In genomic region chr5:34635665-34636192, GRCm38 (mm10) we compare ENCODE assay signal across 8 mouse cellular contexts. TPM values are rescaled to one million over a fixed set of nuclear protein-coding genes. Genes with fewer than 3 reads are reported as not detected.
A peak's percentile ranks its signal among the peaks of the same experiment; 100 is the strongest.
DNase-seq lines count a peak whose midpoint lies in the region; ATAC-seq lines count a peak whose summit lies in the region.

No protein-coding gene starts in this region.

- H3K9me3 ChIP-seq in megakaryocyte, embryonic 14.5 days: no peaks in the 10 kb centered on the region
- H3K9me3 ChIP-seq in hindbrain, embryonic 10.5 days: no peaks in the 10 kb centered on the region
- no peaks in the 10 kb centered on the region for H3K9me3 ChIP-seq in midbrain, embryonic 11.5 days (ENCODE audit: control insufficient read depth, low read length)

- 64% methylated on average over 10 of the region's 10 CpGs for WGBS in hindbrain, embryonic 10.5 days
- 63% methylated on average over 10 of the region's 10 CpGs for WGBS in midbrain, embryonic 11.5 days

- DNase-seq in cerebellum, postnatal 14 days: peak; percentile 27 to 43
- DNase-seq in hindbrain, embryonic 10.5 days (ENCODE audit: low spot score): no peak
- peak; percentile 89 for DNase-seq in midbrain, embryonic 11.5 days (ENCODE audit: low spot score, missing footprints)
- DNase-seq in urinary bladder, postnatal 4 days (ENCODE audit: low spot score in 2 of 2): no peak
- DNase-seq in lung, adult 18-20 months: no peak
- DNase-seq in urinary bladder, postnatal 25 days (ENCODE audit: low spot score): no peak

- peak overlapping the region; percentile 90 for H3K4me2 ChIP-seq in midbrain, embryonic 11.5 days

- no peak overlapping the region for H3K9ac ChIP-seq in midbrain, embryonic 11.5 days (ENCODE audit: low read length)

- H3K27me3 ChIP-seq in megakaryocyte, embryonic 14.5 days (replicated peaks): no peaks in the 10 kb centered on the region
- no peaks in the 10 kb centered on the region for H3K27me3 ChIP-seq in hindbrain, embryonic 10.5 days (ENCODE audit: insufficient read depth, poor library complexity, severe bottlenecking)
- H3K27me3 ChIP-seq in midbrain, embryonic 11.5 days (ENCODE audit: control insufficient read depth, insufficient read depth, low read length): no peaks in the 10 kb centered on the region

- H3K36me3 ChIP-seq in megakaryocyte, embryonic 14.5 days (replicated peaks; ENCODE audit: low read length): peaks cover 83% of the 10 kb centered on the region
- H3K36me3 ChIP-seq in hindbrain, embryonic 10.5 days: peaks cover 85% of the 10 kb centered on the region
- peaks cover 17% of the 10 kb centered on the region for H3K36me3 ChIP-seq in midbrain, embryonic 11.5 days (ENCODE audit: control insufficient read depth, insufficient read depth, low read length)

- peak overlapping the region; percentile 88 for H3K27ac ChIP-seq in hindbrain, embryonic 10.5 days
- no peak overlapping the region for H3K27ac ChIP-seq in midbrain, embryonic 11.5 days (ENCODE audit: low read depth, low read length)

- peaks cover 53% of the 10 kb centered on the region for H3K4me1 ChIP-seq in megakaryocyte, embryonic 14.5 days
- peaks cover 44% of the 10 kb centered on the region for H3K4me1 ChIP-seq in hindbrain, embryonic 10.5 days (replicated peaks)
- H3K4me1 ChIP-seq in midbrain, embryonic 11.5 days (ENCODE audit: control insufficient read depth, insufficient read depth, low read length): peaks cover 11% of the 10 kb centered on the region

- peak overlapping the region; percentile 97 for H3K4me3 ChIP-seq in megakaryocyte, embryonic 14.5 days (replicated peaks)
- H3K4me3 ChIP-seq in hindbrain, embryonic 10.5 days: peak overlapping the region; percentile 67
- H3K4me3 ChIP-seq in midbrain, embryonic 11.5 days (ENCODE audit: low read depth, low read length): peak overlapping the region; percentile 49

- no peak for ATAC-seq in megakaryocyte, adult 5-6 weeks (ENCODE audit: poor library complexity, severe bottlenecking)
- ATAC-seq in midbrain, embryonic 11.5 days (ENCODE audit: low FRiP score): no peak

RNA-seq across cellular contexts. Expression of gene Mfsd10, which starts 1.3 kb away (rescaled TPM):
- polyA plus RNA-seq in megakaryocyte, embryonic 14.5 days (2012; ENCODE audit: insufficient read depth, low replicate concordance): 199 and 972 TPM in 2 replicates
- total RNA-seq in megakaryocyte, adult 5-6 weeks (2015): 66.9 and 125 TPM in 2 replicates
- total RNA-seq in megakaryocyte, adult 5-6 weeks (2017): 70.1 and 85.8 TPM in 2 replicates
- polyA plus RNA-seq in hindbrain, embryonic 10.5 days (2016; fragmentation: Nextera tagmentation; extraction: Ambion mirVana): 86.8 and 92.9 TPM in 2 replicates
- polyA plus RNA-seq in midbrain, embryonic 11.5 days (2014; fragmentation: Nextera tagmentation; extraction: Ambion mirVana): 61.6 and 65.4 TPM in 2 replicates

RNA-seq across cellular contexts. Expression of gene Nop14, which starts 24.2 kb away (rescaled TPM):
- 2.9 and 14.1 TPM in 2 replicates for polyA plus RNA-seq in megakaryocyte, embryonic 14.5 days (2012; ENCODE audit: insufficient read depth, low replicate concordance)
- total RNA-seq in megakaryocyte, adult 5-6 weeks (2015): 9.4 and 10.1 TPM in 2 replicates
- total RNA-seq in megakaryocyte, adult 5-6 weeks (2017): 15.6 and 19.2 TPM in 2 replicates
- 19.7 and 27.4 TPM in 2 replicates for polyA plus RNA-seq in hindbrain, embryonic 10.5 days (2016; fragmentation: Nextera tagmentation; extraction: Ambion mirVana)
- polyA plus RNA-seq in midbrain, embryonic 11.5 days (2014; fragmentation: Nextera tagmentation; extraction: Ambion mirVana): 34.9 and 35.5 TPM in 2 replicates

RNA-seq across cellular contexts. Expression of gene Grk4, which starts 24.4 kb away (rescaled TPM):
- polyA plus RNA-seq in megakaryocyte, embryonic 14.5 days (2012; ENCODE audit: insufficient read depth, low replicate concordance): not detected in 2 replicates
- total RNA-seq in megakaryocyte, adult 5-6 weeks (2015): 1.6 and 2.5 TPM in 2 replicates
- 3.3 and 3.9 TPM in 2 replicates for total RNA-seq in megakaryocyte, adult 5-6 weeks (2017)
- 2.0 and 2.1 TPM in 2 replicates for polyA plus RNA-seq in hindbrain, embryonic 10.5 days (2016; fragmentation: Nextera tagmentation; extraction: Ambion mirVana)
- 1.4 and 1.8 TPM in 2 replicates for polyA plus RNA-seq in midbrain, embryonic 11.5 days (2014; fragmentation: Nextera tagmentation; extraction: Ambion mirVana)

Comparison
In these comparisons a context has a peak if more than half of its experiments do, and no peak if none do; other contexts are left out.
1. DNase-seq: peak in cerebellum, postnatal 14 days (2 of 2) and midbrain, embryonic 11.5 days (single experiment); none in hindbrain, embryonic 10.5 days (single experiment), urinary bladder, postnatal 4 days (0 of 2), lung, adult 18-20 months (0 of 2) and urinary bladder, postnatal 25 days (single experiment).
2. Peak in every context shown above with its lines, with median percentiles within 50 percentile points of each other: H3K4me3 ChIP-seq.